Mouse (Mus musculus) gastrocnemius, postnatal 36 days (tissue): ENCODE results near the gene Mustn1. TPM values are rescaled to one million over a fixed set of nuclear protein-coding genes. Genes with fewer than 3 reads are reported as not detected.
A peak's percentile ranks its signal among the peaks of the same experiment; 100 is the strongest.

Experiments used
- DNase-seq, 2 experiments: peaks; one replicate each; pipeline ENCODE4 v3.0.0; 2022
- intact Hi-C: fragments of 180-260 bp; cut with DNase I; formaldehyde crosslinking; loops from one replicate; pipeline ENCODE4 v1.15.1; 2025
- total RNA-seq, 2 experiments: library from RNA; stranded (reverse); gene quantifications; 2 replicates each; pipeline ENCODE4 v1.2.3; 2021

Gene Mustn1
- total RNA-seq, 2 experiments from 2014 or later: 56.6 to 62.5 TPM

DNA sequence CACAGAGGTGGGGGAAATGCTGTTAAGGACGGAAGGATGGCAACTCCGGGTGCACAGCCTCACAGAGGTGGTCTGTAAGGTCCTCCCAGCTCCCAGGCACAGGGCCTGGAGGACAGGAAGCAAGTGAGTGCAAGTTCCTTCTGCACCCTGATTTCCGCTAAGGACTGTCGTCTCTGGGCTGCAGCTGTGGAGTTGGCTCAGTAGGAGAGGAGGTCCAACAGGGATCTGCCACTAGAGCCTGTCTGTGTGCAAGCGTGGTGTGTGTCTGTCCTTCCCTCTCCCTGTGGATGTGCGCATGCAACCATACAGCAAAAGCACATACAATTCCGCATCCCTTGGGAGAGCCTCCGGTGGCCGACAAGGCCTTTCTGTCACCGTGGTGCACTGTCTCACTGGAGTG lies 2.5 kb upstream of the Mustn1 start:
- DNase-seq: no peak
- intact Hi-C loops: no loop called here

DNA sequence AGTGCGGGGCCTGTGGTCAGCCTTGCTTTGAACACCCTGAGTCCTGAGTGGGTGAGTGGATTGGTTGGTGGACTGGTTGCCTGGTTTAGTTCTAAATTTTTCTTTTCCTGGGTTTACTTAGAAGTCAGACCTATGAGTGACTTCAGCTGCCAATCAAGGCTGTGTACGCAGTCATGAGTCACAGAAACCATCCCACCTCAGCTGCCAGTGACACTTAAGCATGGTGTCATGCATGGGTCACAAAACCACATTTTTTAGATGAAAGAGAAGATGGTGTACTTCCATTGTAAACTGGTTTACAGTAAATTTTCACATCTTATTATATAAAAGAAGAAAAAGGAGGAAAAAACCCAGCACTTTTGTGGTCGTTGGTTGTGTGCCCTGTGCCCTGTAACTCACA lies 1.2 kb upstream of the Mustn1 start:
- DNase-seq: no peak
- intact Hi-C loops: no loop called here

DNA sequence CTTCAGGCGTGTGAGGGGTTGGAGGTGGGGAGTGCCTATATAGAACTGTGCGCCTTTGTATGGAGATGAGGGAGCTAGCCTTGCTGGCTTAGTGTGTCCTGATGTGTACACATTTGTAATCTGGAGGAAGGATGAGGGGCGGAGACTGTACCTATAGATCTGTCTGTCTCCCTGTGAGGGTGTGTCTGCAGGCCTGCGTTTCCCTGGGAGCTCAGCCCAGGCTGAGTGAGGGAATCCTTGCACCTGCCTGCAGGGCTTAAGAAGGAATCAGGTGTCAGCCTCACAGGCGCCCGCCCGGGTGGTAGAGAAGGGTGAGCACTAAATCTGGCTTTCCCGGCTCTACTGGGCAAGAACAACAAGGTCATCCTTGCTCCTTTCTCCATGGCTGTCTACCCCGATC lies 794 bp downstream of the Mustn1 start:
- intact Hi-C loops: loop anchor here (2.0 to 5.0 kb wide), 4 partner anchors 13 to 287 kb away; partner anchors contain the start of gene Tmem110
- peak in 1 of 2 experiments; percentile 50 for DNase-seq

DNA sequence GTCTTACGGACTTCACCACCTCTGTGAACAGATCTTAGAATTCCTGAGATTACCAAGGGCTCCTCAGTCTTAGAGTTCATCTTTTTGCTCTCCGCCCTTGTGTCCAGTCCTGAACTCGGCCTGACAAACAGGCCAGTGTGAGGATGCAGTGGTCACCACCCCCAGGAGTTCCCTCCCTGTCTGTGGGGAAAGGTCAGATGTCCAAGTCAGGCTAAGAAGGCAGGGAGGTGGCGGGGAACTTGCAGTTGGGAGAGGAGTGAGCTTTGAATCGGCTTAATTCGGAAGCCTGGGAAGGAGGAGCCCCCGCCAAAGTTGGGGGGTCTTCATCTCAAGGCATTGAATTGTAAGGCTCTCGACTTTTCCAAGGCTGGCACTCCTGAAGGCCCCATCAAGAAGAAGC lies 1.3 kb downstream of the Mustn1 start:
- no peak for DNase-seq
- intact Hi-C loops: loop anchor here (2.0 to 5.0 kb wide), 4 partner anchors 13 to 288 kb away; partner anchors contain the start of gene Tmem110

DNA sequence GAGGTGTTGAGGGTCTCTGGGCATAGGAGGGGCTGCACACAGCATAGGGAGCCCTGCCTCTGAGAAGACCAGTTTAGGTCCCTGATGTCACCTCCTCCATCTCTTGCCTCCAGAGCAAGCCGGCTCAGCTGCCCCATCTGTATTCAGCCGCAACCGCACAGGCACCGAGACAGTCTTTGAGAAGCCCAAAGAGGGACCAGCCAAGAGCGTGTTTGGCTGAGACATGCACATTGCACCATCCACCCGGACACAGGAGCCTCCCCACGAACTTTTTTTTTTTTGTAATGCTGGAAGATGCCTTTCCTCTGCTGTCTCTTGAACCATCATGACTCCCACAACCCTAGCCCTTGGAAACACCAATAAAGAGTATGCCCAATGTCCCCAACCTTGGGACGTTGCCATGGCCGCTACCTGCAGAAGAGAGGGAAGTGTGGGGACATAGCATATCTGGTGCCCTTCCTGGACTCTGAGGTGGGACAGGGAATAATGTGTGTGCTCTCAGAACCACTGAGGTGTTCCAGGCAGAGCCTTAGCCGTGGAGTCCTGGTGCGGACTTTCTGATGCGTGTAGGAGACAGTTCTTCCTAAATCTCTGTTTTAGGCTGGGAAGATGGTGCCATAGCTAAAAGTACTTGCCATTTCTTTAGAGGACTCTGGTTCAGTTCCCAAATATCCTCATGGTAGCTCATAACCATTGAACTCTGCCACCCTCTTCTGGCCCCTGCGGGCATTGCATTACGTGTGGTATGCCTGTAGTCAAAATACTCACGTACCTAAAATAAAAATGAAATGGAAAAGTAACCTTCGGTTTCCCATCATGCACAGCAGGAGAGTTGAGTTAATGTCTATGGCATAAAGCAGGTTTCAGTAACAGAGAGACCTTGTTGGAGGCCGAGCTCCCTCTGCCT lies 2.1 kb downstream of the Mustn1 start:
- peak; percentile 60 to 72 for DNase-seq
- intact Hi-C loops: loop anchor here (2.0 to 5.0 kb wide), 4 partner anchors 14 to 289 kb away; partner anchors contain the start of gene Tmem110

DNA sequence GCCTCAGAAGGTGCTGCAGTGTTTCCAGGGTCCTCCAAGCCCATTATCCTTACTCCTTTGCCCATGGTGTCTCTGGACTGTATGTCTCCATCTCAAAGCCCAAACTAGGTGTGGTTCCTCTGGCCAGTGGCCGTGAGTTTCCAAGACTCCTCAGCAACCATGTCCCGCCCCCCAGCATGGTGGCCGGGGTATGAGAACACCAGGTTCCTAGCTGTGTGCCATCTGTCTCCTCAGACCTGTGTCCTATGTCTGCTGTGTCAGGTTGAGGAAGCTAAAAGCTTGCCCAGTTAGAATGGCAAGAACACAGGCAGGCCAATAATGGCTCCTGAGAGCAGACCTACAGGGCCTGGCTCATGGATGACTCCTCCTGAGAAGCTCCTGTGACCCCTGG lies 2.7 kb downstream of the Mustn1 start:
- no peak for DNase-seq
- intact Hi-C loops: loop anchor here (2.0 to 5.0 kb wide), 4 partner anchors 15 to 289 kb away; partner anchors contain the start of gene Tmem110

DNA sequence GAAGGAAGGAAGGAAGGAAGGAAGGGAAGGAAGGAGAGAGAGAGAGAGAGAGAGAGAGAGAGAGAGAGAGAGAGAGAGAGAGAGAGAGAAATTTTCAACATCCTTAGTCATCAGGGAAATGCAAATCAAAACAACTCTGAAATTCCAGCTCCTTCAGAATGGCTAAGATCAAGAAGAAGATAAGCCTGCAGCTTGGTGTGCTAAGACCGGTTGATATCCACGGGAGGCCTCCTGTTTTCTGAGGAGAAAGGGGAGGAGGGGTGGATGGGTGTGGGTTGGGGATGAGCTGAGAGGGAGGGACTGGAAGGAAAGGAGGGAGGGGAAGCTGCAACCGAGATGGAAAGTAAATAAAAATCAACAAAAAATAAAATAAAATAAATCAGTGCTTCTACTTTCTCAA lies 6.3 kb downstream of the Mustn1 start:
- no peak for DNase-seq
- intact Hi-C loops: no loop called here

DNA sequence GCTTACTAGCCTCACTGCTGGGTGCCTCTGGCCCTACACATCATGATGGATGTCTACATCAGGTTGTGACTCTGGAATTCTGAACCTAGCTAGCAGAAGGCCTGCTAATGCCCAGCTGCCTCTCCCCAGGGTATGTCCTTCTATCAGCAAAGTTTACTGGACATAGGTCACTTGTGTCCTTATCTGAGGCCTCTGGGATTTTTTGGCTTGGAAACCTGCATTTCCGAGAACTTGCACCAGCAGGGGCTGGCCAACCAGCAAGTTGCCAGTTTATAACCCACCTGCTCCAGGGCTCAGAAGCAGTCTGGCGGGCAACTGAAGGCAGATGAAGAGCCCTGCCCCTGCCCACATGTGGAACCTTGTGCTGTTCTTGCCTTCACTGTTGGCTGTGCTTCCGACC lies 7.2 kb downstream of the Mustn1 start, which contains the start of gene Itih4:
Itih4 (plus strand) TSS at position 273 of the 400 bp plus-strand sequence.
- DNase-seq: no peak
- intact Hi-C loops: no loop called here

DNA sequence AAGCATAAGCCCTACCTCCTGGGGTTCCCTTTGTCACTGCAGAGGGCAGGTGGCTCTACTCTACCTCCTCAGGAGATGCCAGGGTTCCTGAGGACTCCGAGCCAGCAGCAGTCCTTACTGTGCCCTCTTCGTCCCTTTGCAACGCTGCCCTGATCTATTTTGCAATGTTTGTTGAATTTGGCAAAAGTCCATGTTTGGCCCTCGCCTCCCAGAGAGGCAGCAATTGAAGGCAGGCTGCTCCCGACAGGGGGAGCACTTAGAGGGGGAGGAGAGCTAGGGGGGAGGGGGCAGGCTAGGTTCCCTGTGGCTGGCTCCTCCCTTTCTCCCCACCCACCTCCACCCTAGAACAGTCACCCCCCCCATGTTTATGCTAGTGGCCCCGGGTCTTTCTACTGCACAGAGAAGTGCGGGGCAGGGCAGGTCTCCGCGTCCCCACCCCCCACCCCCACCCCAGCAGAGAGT lies 9.3 kb downstream of the Mustn1 start:
- peak in 1 of 2 experiments; percentile 41 for DNase-seq
- intact Hi-C loops: no loop called here

DNA sequence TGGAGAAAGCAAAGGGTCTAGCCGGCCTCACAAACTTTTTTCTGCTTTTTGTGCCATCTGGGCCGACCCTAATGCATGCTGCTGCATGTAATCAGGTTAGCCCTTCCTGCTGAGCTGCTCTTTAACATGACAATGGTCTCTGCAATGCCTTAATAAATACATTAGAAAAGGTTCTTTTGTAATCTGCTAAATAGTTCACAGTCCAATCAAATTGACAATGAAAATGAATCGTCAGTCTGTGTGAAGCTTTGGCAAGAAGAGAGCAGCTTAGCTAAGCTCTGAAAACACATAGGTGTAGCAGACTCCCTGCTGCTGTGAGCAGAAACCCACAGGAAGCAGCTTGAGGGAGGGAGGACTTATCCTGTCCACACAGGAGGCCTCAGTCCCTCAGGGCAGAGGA lies 21.0 kb downstream of the Mustn1 start:
- no peak for DNase-seq
- intact Hi-C loops: no loop called here

DNA sequence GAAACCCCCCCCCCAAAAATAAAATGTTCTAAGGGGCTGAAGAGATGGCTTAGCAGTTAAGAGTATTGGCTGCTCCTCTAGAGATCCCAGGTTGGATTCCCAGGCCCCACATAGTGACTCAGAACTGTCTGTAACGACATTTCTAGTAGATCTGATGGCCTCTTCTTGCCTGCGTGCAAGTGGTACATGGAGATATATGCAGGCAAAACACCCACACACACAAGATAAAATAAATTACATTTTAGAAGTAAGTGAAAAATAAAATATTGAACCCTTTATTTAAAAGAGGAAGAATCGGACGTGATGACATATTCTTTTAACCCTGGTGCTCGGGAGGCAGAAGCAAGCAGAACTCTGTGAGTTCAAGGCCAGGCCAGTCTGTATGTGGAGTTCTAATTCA lies 23.6 kb downstream of the Mustn1 start:
- DNase-seq: no peak
- intact Hi-C loops: no loop called here

DNA sequence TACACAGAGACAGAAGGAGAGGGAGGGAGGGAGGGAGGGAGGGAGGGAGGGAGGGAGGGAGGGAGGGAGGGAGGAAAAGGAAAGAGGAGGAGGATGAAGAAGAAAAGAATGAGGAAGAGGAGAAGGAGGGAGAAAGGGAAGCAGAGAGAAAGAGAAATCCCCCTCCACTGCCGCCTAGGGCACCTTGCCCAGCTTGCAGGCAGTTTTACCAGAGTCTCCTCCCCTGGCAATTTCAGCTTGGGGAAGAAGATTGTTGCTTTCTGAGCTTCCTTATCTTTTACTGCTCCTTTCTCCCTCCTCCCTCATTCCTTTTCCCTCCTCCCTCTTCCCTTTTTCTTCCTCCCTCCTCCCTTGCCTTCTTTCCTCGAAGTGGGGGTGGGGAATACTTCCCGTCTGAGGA lies 24.0 kb downstream of the Mustn1 start:
- intact Hi-C loops: no loop called here
- no peak for DNase-seq

DNA sequence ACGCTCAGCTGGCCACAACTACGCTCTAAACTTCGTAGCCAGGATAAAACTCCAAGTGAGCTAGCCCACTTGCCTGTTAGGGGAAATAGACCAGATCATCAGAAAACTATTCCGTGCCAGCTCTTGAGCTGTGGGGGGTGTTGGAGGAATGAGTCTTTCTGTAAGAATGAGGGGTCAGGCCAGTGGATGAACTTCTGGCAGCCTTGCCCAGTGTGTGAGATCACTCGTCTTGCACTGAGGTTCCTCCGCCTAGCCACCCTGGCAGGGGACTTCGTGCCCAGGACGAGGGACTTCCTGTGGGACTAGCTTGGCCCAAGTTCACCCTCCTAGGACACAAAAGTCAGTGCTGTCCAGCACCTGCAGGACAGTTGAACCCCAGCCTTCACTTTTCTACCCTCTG lies 25.3 kb downstream of the Mustn1 start:
- DNase-seq: no peak

DNA sequence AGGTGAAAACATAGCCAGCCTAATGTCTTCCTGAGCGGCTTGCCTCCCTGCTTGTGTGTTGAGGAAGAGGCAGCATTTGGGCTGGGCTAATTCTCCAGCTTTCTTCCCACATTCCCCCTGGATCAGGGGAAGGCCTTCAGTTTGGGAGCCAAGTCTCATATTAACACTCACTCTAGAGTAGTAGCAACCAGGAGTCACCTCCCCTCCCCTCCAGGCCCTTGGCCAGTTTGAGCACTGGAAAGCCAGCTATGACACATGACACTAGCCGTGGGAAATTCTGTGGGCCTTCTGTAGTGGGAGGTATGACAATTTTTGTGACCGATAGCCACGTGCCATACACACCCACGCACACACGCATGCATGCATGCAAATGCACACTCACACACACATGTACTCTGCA lies 27.0 kb downstream of the Mustn1 start:
- intact Hi-C loops: no loop called here
- DNase-seq: no peak

More for the DNA sequence above, 25.3 kb downstream of the Mustn1 start:
- intact Hi-C loops: loop anchor here (2.0 kb wide), 1 partner anchor 48 kb away; no protein-coding TSS in a partner anchor

DNA sequence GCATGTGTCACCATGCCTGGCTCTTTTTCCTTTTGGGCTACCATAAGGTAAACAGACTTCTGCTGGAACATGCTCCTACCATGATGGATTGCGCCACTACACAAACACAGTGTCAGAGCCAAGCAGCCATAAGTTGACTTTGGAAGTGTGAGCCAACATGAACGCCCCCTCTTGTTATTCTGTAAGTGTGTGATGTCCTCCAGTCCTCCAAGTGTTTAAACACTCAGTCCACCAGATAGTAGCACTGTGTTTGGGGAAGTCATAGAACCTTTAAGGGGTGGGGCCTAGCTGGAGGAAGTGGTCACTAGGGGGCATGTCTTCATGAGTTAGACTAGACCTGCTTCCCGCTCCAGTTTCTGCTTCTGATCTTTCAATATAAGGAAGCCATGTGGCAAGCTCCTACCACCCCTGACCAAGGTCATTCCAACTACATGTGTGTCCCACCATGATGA lies 28.8 kb downstream of the Mustn1 start:
- intact Hi-C loops: no loop called here
- DNase-seq: no peak

DNA sequence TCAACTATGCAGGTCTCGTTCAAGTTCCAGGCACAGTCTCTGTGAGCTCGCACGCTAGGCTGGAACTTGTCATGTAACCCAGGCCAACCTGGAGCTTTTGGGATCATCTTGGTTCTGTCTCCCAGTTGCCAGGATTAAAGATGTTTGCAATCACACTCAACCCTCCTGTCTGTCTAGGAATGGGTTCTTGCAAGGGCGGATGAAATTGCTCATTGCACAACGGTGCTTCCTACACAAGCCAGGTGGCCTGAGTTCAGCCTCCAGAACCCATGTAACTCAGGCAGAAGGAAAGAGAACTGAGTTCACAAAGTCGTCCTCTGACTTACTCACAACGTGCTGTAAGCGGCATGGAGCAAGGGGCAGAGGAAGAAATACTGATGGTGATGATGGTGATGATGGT lies 32.1 kb downstream of the Mustn1 start:
- no peak for DNase-seq
- intact Hi-C loops: no loop called here

DNA sequence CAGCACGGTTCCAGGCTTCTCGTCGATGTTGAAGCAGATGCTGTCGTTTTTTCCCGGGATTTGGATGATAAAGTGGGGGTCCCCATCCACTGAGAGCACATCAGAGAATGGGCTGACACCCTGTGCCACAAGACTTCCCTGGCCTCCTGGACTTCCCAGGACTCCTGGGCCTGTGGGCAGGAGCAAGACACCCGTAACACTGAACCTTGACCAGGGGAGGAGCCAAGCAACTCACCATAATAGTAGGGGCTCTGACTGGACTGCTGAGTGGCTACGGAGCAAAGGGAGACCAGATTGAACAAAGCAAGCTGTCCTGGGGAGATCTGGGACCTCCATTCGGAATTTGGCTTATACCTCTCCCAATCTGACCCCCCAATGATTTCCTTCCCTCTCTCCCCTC lies 33.6 kb downstream of the Mustn1 start:
- DNase-seq: no peak
- intact Hi-C loops: no loop called here

DNA sequence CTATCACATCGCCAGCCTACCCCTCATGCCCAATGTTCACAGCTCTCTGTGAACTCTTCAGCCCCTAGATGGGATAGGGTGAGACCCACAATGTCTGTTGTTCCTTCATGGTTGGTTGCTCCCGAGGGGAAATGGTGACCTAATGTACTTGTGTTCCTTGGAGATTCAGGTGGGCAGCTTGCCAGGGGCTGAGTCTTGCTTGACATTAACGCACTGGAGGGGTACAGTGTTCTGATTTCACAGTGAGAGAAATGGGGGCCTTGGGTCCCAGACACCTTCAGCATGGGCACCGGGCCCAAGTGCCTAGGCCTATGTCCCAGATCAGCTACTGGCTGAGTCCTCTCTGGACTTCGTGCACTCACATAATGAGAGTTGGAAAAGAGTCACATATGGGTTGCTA lies 34.4 kb downstream of the Mustn1 start:
- intact Hi-C loops: no loop called here
- no peak for DNase-seq

DNA sequence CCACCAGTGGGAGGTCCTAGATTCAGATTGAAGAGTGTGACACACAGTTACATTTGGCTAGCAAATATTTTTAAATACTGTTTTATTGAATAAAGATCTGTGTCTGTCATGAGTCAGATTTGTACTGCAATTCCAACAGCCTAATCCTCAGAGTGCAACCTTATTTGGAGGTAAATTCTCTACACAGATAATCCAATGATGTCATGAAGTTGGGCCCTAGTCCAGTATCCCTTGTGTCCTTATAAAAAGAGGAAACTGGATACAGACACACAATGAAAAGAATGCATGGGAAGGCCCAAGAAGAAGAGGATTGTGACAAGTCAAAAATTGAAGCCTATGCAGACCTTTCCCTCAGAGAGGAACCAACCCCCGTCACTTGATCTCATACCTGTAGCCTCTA lies 37.5 kb downstream of the Mustn1 start:
- no peak for DNase-seq
- intact Hi-C loops: no loop called here

DNA sequence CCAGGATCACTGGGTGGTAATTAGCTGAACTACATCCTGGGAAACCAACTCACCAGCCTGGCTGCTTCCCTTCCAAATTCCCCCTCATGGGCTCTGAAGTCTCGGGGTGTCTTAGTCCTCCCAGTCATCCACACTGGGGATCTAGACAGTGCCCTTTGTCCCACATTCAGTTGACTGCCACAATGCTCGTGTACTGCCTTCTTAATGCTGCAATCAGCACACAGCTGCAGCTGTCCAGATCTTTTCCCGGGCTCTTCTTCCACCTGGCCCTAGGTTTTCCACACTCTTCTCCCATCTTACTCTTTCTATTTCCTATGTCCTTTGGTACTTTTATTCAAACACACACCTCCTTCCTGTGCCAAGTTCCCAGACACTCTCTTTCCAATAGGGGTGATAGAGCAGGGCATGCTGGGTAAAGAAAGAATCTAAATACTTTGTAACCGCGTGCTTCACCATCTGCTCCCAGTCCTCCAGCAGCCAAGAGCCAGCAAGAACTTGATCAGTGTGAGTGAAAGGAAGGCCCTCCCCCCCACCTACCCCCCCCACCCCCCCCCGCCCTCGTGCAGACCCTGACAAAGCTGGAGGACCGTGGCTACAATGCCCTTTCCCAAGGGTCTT lies 43.2 kb downstream of the Mustn1 start:
- DNase-seq: no peak
- intact Hi-C loops: no loop called here

DNA sequence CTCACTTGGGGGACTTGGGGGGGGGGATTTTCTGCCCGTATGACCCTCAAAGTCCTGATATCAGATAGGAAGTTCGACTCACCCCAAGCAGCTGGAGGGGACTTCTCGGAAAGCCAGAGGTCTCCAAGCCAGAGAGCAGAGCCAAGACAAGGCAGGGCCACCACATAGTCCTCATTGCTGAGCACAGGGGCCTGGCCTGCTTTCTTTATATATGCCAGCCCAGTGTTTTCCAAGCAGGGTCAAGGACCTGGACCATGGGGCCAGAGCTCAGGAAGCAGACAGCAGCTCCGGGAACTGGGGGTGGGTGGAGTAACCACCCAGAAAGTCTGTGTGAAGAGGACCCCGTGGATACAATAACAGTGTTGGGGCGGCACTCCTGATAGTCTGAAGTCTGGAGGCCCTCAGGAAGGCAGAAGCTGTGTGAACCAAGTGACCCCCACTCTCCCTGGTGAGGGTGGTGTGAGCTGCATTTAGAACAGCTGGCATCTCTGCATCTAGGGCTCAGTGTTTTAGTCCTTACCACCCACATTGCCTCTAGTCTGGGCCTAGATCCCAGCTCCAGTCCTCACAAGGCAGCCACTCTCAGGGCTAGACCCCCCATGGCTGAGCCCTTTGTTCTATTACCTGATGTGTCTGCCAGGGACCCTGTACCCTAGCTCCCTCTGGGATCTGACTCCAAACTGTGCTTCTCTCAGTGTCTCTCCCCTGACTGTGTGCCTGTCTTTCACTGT lies 44.5 kb downstream of the Mustn1 start, which contains the start of gene Itih3:
Itih3 (minus strand) TSS at position 386 of the 731 bp plus-strand sequence.
- no peak for DNase-seq
- intact Hi-C loops: no loop called here
